Mouse (Mus musculus): ENCODE results near the gene Arhgap6. TPM values are rescaled to one million over a fixed set of nuclear protein-coding genes. Genes with fewer than 3 reads are reported as not detected.
A peak's percentile ranks its signal among the peaks of the same experiment; 100 is the strongest.

Arhgap6 gene
- polyA plus RNA-seq, 1 experiment from 2014 or later, result 5.3 TPM

DNA sequence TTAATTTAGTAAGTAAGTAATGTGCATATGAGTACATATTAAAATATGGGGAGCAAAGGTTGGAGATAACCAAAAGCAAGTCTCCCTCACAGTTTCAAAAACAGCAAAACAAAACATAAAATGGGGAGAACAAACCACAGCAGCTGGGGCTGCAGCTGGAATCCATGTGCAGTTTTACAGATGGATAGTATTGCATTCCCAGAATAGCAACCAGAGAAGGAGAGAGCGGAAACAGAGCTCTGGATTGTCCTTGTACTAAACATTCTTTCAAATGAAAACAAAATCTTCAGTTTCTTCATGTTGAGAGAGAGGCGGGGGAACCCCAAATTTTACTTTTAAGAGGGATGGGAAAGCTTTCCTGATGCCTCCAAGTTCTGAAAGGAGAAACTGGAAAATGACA is 467.3 kb downstream of the Arhgap6 start:
- ATAC-seq (replicated peaks; ENCODE audit: extremely low read depth, insufficient read depth, low FRiP score), result no peak
- no peaks in the 10 kb centered on the region for H3K27me3 ChIP-seq (ENCODE audit: control insufficient read depth, insufficient read depth, low read length)
- 34% methylated on average over 2 of the region's 2 CpGs for WGBS
- no peak overlapping the region for H3K9ac ChIP-seq (ENCODE audit: low read length)
- H3K4me3 ChIP-seq (ENCODE audit: low read length), result no peak overlapping the region
- peak overlapping the region; percentile 57; the same call in 1 of the 2 replicates for H3K27ac ChIP-seq (ENCODE audit: low read length)
- H3K4me1 ChIP-seq (ENCODE audit: control insufficient read depth, insufficient read depth, low read length), result peaks cover 3% of the 10 kb centered on the region; the same call in 1 of the 2 replicates
- no peak overlapping the region for H3K4me2 ChIP-seq (ENCODE audit: low read depth, low read length)
- no peaks in the 10 kb centered on the region for H3K36me3 ChIP-seq (ENCODE audit: control insufficient read depth, insufficient read depth)
- H3K9me3 ChIP-seq (replicated peaks; ENCODE audit: control insufficient read depth, low read length), result no peaks in the 10 kb centered on the region

- H3K9me3 ChIP-seq (replicated peaks; ENCODE audit: control insufficient read depth, low read length), result no peaks in the 10 kb centered on the region
- H3K36me3 ChIP-seq (ENCODE audit: control insufficient read depth, insufficient read depth), result no peaks in the 10 kb centered on the region
- H3K4me3 ChIP-seq (ENCODE audit: low read length), result no peak overlapping the region
- no peak for ATAC-seq (replicated peaks; ENCODE audit: extremely low read depth, insufficient read depth, low FRiP score)
- no peak overlapping the region for H3K27ac ChIP-seq (ENCODE audit: low read length)
- no peak overlapping the region for H3K4me2 ChIP-seq (ENCODE audit: low read depth, low read length)
- H3K27me3 ChIP-seq (ENCODE audit: control insufficient read depth, insufficient read depth, low read length), result no peaks in the 10 kb centered on the region
- no peak overlapping the region for H3K9ac ChIP-seq (ENCODE audit: low read length)
- H3K4me1 ChIP-seq (ENCODE audit: control insufficient read depth, insufficient read depth, low read length), result peaks cover 3% of the 10 kb centered on the region; the same call in 1 of the 2 replicates
- WGBS, result 65% methylated on average over 8 of the region's 8 CpGs
These were observed 468.7 kb downstream of the Arhgap6 start for GRCm38 (mm10) chrX:169263433-169264172.

GRCm38 (mm10) chrX:169299579-169299978 is 504.7 kb downstream of the Arhgap6 start:
- no peaks in the 10 kb centered on the region for H3K9me3 ChIP-seq (replicated peaks; ENCODE audit: control insufficient read depth, low read length)
- H3K4me3 ChIP-seq (ENCODE audit: low read length), result no peak overlapping the region
- no peak overlapping the region for H3K27ac ChIP-seq (ENCODE audit: low read length)
- H3K27me3 ChIP-seq (ENCODE audit: control insufficient read depth, insufficient read depth, low read length), result no peaks in the 10 kb centered on the region
- H3K36me3 ChIP-seq (ENCODE audit: control insufficient read depth, insufficient read depth), result no peaks in the 10 kb centered on the region
- ATAC-seq (replicated peaks; ENCODE audit: extremely low read depth, insufficient read depth, low FRiP score), result no peak
- 60% methylated on average over 4 of the region's 4 CpGs for WGBS
- H3K4me2 ChIP-seq (ENCODE audit: low read depth, low read length), result no peak overlapping the region
- no peak overlapping the region for H3K9ac ChIP-seq (ENCODE audit: low read length)
- no peaks in the 10 kb centered on the region for H3K4me1 ChIP-seq (ENCODE audit: control insufficient read depth, insufficient read depth, low read length)

DNA sequence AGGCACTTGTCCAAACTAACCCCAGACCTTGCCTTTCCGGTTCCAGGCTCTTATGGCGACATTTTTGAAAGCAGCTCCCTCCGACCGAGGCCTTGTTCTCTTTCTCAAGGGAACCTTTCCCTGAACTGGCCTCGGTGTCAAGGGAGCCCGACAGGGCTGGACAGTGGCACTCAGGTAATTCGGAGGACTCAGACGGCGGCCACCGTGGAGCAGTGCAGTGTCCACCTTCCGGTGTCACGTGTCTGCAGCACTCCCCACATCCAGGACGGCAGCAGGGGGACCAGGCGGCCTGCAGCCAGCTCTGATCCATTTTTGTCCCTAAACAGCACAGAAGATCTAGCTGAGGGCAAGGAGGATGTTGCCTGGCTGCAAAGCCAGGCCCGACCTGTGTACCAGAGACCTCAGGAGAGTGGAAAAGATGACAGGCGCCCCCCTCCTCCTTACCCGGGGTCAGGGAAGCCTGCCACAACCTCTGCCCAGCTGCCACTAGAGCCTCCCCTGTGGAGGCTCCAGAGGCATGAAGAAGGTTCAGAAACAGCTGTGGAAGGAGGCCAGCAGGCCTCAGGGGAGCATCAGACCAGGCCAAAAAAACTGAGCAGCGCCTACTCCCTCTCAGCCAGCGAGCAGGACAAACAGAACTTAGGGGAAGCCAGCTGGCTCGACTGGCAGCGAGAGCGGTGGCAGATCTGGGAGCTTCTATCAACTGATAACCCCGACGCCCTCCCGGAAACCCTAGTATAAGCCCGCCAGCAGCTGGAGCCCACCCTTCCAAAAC is 507.6 kb downstream of the Arhgap6 start:
- no peak overlapping the region for H3K9ac ChIP-seq (ENCODE audit: low read length)
- H3K36me3 ChIP-seq (ENCODE audit: control insufficient read depth, insufficient read depth), result peaks cover 2% of the 10 kb centered on the region; the same call in 1 of the 2 replicates
- no peak overlapping the region for H3K4me3 ChIP-seq (ENCODE audit: low read length)
- WGBS, result 52% methylated on average over 26 of the region's 26 CpGs
- H3K27ac ChIP-seq (ENCODE audit: low read length), result peak overlapping the region; percentile 54
- no peaks in the 10 kb centered on the region for H3K4me1 ChIP-seq (ENCODE audit: control insufficient read depth, insufficient read depth, low read length)
- no peaks in the 10 kb centered on the region for H3K9me3 ChIP-seq (replicated peaks; ENCODE audit: control insufficient read depth, low read length)
- no peaks in the 10 kb centered on the region for H3K27me3 ChIP-seq (ENCODE audit: control insufficient read depth, insufficient read depth, low read length)
- no peak for ATAC-seq (replicated peaks; ENCODE audit: extremely low read depth, insufficient read depth, low FRiP score)
- no peak overlapping the region for H3K4me2 ChIP-seq (ENCODE audit: low read depth, low read length)

- no peak overlapping the region for H3K27ac ChIP-seq (ENCODE audit: low read length)
- 49% methylated on average over 3 of the region's 3 CpGs for WGBS
- no peak for ATAC-seq (replicated peaks; ENCODE audit: extremely low read depth, insufficient read depth, low FRiP score)
- no peak overlapping the region for H3K4me3 ChIP-seq (ENCODE audit: low read length)
- H3K36me3 ChIP-seq (ENCODE audit: control insufficient read depth, insufficient read depth), result peaks cover 3% of the 10 kb centered on the region; the same call in 1 of the 2 replicates
- no peak overlapping the region for H3K9ac ChIP-seq (ENCODE audit: low read length)
- no peaks in the 10 kb centered on the region for H3K4me1 ChIP-seq (ENCODE audit: control insufficient read depth, insufficient read depth, low read length)
- H3K4me2 ChIP-seq (ENCODE audit: low read depth, low read length), result no peak overlapping the region
- no peaks in the 10 kb centered on the region for H3K27me3 ChIP-seq (ENCODE audit: control insufficient read depth, insufficient read depth, low read length)
- H3K9me3 ChIP-seq (replicated peaks; ENCODE audit: control insufficient read depth, low read length), result no peaks in the 10 kb centered on the region
These were observed 509.0 kb downstream of the Arhgap6 start for GRCm38 (mm10) chrX:169303945-169304344.

- 92% methylated on average over 3 of the region's 3 CpGs for WGBS
- H3K27me3 ChIP-seq (ENCODE audit: control insufficient read depth, insufficient read depth, low read length), result no peaks in the 10 kb centered on the region
- no peaks in the 10 kb centered on the region for H3K9me3 ChIP-seq (replicated peaks; ENCODE audit: control insufficient read depth, low read length)
- H3K27ac ChIP-seq (ENCODE audit: low read length), result no peak overlapping the region
- H3K4me1 ChIP-seq (ENCODE audit: control insufficient read depth, insufficient read depth, low read length), result no peaks in the 10 kb centered on the region
- no peak for ATAC-seq (replicated peaks; ENCODE audit: extremely low read depth, insufficient read depth, low FRiP score)
- peaks cover 6% of the 10 kb centered on the region; the same call in 1 of the 2 replicates for H3K36me3 ChIP-seq (ENCODE audit: control insufficient read depth, insufficient read depth)
- H3K4me3 ChIP-seq (ENCODE audit: low read length), result no peak overlapping the region
- H3K4me2 ChIP-seq (ENCODE audit: low read depth, low read length), result no peak overlapping the region
- H3K9ac ChIP-seq (ENCODE audit: low read length), result no peak overlapping the region
These were observed 513.7 kb downstream of the Arhgap6 start for GRCm38 (mm10) chrX:169308559-169308958.

DNA sequence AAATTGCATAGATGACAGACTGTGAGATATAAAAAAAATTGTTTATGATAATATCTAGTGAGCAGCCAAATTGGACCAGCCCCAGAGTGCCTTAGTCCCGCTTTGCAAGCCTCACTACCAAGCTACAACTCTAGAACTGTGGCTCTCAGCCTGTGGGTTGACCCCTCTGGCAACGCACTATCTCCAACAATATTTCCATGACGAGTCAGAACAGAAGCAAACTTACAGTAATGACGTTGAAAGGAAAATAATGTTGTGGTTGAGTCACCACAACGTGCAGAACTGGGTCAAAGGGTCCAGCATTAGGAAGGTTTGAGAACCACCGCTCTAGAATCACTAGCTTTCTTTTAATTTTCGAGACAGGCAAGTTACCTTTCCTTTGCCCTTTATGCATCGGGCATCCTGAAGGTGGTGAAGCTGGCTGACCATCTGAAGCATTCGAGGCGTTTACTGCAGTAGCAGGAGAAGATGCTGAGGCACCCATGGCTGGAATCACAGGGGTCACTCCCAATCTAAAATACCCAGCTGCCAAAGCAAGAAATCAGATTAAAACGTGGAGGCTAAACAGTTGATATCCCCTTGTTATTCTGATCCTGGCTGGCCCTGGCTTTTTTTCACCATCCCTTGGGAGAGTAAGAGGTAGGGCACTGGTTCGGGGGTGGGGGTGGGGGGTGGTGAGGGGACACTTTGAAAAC is 524.3 kb downstream of the Arhgap6 start:
- peak overlapping the region; percentile 68 for H3K4me2 ChIP-seq (ENCODE audit: low read depth, low read length)
- no peak for ATAC-seq (replicated peaks; ENCODE audit: extremely low read depth, insufficient read depth, low FRiP score)
- H3K36me3 ChIP-seq (ENCODE audit: control insufficient read depth, insufficient read depth), result peaks cover 3% of the 10 kb centered on the region
- H3K27me3 ChIP-seq (ENCODE audit: control insufficient read depth, insufficient read depth, low read length), result no peaks in the 10 kb centered on the region
- H3K9ac ChIP-seq (ENCODE audit: low read length), result peak overlapping the region; percentile 78
- H3K27ac ChIP-seq (ENCODE audit: low read length), result peak overlapping the region; percentile 85
- no peaks in the 10 kb centered on the region for H3K9me3 ChIP-seq (replicated peaks; ENCODE audit: control insufficient read depth, low read length)
- 38% methylated on average over 12 of the region's 12 CpGs for WGBS
- peak overlapping the region; percentile 62 for H3K4me3 ChIP-seq (ENCODE audit: low read length)
- peaks cover 3% of the 10 kb centered on the region; the same call in 1 of the 2 replicates for H3K4me1 ChIP-seq (ENCODE audit: control insufficient read depth, insufficient read depth, low read length)

DNA sequence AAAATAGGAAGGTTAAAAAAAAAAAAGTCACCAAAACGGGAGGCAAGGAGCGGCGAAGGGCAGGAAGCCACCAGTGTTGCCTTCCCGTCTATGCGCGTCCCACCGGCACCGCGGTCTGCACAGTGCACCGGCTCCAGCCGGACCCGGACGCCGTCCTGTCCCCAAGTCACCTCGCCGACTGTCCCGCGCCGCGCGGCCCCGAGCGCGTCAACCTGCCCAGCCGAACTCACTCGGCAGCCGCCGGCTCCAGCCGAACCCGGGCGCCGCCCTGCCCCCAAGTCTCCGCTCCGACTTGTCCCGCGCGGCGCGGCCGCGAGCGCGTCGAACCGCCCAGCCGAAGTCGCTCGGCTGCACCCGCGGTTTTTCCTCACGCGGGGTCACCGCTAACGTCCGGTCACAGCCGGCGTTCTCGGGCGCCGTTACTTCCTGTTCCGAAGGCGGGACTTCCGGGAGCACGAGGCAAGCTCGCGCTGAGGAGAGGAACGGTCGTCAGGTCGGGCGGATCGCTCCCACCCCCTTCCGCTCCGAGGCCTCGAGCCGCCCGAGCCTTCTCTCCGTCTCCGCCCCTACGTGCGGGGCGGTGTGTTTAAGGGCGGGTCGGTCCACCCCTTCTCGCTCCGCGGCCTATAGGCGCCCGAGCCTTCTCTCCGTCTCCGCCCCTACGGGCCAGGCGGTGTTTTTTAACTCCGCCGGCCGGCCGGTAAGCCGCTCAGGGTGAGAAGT is 525.2 kb downstream of the Arhgap6 start, which contains the start of gene Hccs:
Hccs (minus strand) TSS at position 428 of the 723 bp plus-strand sequence.
- Histone ChIP-seq H3K27ac (ENCODE audit: low read length) (peak within 1 kb of the TSS; percentile 85), H3K9me3 (replicated peaks; ENCODE audit: control insufficient read depth, low read length) (no peaks in the 10 kb centered on the region), H3K4me2 (ENCODE audit: low read depth, low read length) (peak within 1 kb of the TSS; percentile 68), H3K4me1 (ENCODE audit: control insufficient read depth, insufficient read depth, low read length) (peaks cover 3% of the 10 kb centered on the region; the same call in 1 of the 2 replicates), H3K9ac (ENCODE audit: low read length) (peak within 1 kb of the TSS; percentile 78), H3K36me3 (ENCODE audit: control insufficient read depth, insufficient read depth) (peaks cover 3% of the 10 kb centered on the region), H3K4me3 (ENCODE audit: low read length) (peak within 1 kb of the TSS; percentile 62), H3K27me3 (ENCODE audit: control insufficient read depth, insufficient read depth, low read length) (no peaks in the 10 kb centered on the region)
- 11% methylated on average over 87 of the region's 97 CpGs for WGBS
- peak; percentile 99 for ATAC-seq (replicated peaks; ENCODE audit: extremely low read depth, insufficient read depth, low FRiP score)
